Mouse (Mus musculus): ENCODE results near the gene Ttf2.

GRCm38 (mm10) chr3:100993158-100993557 lies 23.7 kb upstream of the Ttf2 start:
- no peak for TF ChIP-seq POLR2AphosphoS5 (IDR thresholded peaks at IDR 0.05; ENCODE audit: insufficient replicate concordance, low read depth, low read length)
- no peak for TF ChIP-seq TAL1 (conservative IDR thresholded peaks at IDR 0.05; ENCODE audit: low read depth, low read length)
- TF ChIP-seq CTCF (IDR thresholded peaks at IDR 0.05; ENCODE audit: low read depth, low read length): no peak
- no peak for TF ChIP-seq GATA1 (IDR thresholded peaks at IDR 0.05; ENCODE audit: borderline replicate concordance, low read length)

Data from G1E (cell line).